Mouse (Mus musculus) layer of hippocampus, postnatal 25 days (tissue): ENCODE measurements at regions not wholly inside any gene's neighbourhood (a gene's known extent, or its start where the extent isn't known, plus 50 kb on each side); places are given as distances from the start of the nearest gene placed in this dataset.
"Not testable (repeated sequence)": the region's sequence is repeated elsewhere in the genome, so short reads cannot be mapped to it uniquely, and the experiment has no call there.

Experiments used
- DNase-seq, 2 experiments: peaks; one replicate each; pipeline ENCODE4 v3.0.0; 2022; ENCODE audit warnings: mixed read lengths in 2 of 2, low spot score in 1 of 2; ENCODE audit errors: extremely low spot score in 1 of 2

- DNase-seq: peak; percentile 9 to 53
These were observed 164.3 kb downstream of the Sdhaf3 start for GRCm38 (mm10) chr6:7120136-7120535.

GRCm38 (mm10) chr6:7133042-7133441 lies 177.2 kb downstream of the Sdhaf3 start:
- no peak for DNase-seq

GRCm38 (mm10) chr6:7134062-7134461 lies 178.3 kb downstream of the Sdhaf3 start:
- DNase-seq: no peak

GRCm38 (mm10) chr6:7134888-7135287 lies 179.1 kb downstream of the Sdhaf3 start:
- DNase-seq: no peak

DNA sequence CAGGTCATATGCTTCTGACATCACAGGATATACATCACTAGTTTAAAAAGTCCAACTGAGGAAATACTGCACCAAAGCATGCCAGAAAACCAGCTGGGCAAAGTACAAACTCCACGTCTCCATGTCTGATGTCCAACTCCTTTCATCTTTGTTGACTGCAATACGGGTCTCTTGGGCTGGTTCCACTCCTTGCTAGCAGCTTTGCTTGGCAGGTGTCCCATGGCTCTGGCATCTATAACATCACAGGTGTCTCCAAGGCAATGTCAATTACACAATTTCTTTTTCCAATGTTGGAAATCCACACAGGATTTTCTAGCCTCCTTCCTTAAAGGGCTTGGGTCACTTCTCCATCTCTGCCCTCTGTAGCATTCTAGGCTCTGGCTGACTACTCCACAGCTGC lies 225.9 kb downstream of the Sdhaf3 start:
- no peak for DNase-seq

DNA sequence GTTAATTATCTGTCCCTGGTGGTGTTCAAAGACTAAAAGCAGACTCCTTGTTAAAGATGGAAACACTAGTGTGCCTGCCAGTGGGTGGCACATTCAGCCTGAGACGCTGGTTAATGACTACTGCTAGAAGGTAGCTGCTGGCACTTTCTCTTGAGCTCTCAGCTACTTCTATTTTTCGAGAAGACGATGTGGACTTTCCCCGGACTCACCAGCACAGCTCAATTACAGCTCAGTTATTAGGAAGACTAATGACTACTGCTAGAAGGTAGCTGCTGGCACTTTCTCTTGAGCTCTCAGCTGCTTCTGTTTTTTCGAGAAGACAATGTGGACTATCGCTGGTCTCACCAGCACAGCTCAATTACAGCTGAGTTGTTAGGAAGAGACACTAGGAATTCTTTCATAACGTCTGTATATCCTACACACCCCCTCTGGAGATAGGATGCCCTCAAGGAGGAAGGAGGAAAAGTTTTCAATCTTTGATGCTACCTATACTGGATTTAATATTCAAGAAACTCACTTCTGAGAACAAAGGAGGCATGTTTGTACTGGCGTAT lies 243.3 kb downstream of the Sdhaf3 start:
- no peak for DNase-seq

GRCm38 (mm10) chr6:7215880-7216279 lies 260.1 kb downstream of the Sdhaf3 start:
- DNase-seq: peak in 1 of 2 experiments; percentile 2

- no peak for DNase-seq
These were observed 296.5 kb downstream of the Sdhaf3 start for GRCm38 (mm10) chr6:7252286-7252685.

- no peak for DNase-seq
These were observed 277.2 kb upstream of the Tac1 start for GRCm38 (mm10) chr6:7277431-7277830.

DNA sequence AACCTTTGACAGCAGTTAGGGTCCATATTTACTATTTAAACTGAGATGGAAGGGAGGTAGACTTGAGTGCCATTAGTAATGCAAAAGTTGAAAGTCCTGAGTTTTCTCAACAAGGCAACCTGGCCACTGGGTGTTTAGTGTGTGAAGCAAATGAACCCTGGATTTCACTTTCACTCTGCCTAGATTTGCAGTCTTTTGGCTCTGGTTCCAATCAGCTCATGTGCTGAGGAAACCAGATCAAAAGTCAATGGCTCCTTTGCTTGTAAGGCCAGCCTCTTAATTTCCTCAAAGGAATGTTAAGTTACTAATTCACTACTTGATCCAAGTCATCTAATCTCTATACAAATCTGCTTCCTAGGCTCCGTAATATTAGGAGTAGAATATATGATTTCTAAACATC lies 247.7 kb upstream of the Tac1 start:
- DNase-seq: no peak

DNA sequence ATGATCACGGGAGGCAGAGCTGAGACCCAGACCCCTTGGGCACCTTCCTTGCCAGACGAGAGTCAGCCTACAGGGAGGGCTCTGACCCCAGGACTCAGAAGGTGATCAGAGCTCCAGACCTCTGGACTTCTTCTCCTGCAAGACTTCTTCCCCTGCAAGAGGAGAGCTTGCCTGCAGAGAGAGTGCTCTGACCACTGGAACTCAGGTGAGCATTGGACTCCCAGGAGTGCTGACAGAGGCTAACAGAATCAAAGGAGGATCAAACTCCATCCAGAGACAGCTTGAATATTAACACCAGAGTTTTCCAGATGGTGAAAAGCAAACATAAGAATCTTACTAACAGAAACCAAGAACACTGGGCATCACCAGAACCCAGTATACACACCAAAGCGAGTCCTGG lies 241.2 kb upstream of the Tac1 start:
- no peak for DNase-seq

DNA sequence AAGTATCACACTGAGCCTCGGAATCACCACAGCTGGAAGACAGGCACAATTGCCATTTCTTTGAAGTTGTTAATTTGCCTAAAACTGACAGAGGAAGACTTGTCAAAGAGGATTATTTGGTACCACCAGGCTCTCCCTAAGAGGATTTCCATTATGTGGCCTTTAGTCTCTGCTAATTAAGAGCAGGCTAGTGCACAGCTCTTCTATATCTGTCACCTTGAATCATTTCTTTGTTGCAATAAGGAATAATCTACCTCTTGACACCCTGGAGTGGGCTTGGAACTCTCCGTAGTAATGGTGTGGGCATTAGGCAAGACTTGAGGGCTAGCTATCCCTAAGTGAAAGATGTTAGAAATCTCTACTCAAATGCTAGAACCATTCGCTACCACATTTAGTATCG lies 227.7 kb upstream of the Tac1 start:
- no peak for DNase-seq

DNA sequence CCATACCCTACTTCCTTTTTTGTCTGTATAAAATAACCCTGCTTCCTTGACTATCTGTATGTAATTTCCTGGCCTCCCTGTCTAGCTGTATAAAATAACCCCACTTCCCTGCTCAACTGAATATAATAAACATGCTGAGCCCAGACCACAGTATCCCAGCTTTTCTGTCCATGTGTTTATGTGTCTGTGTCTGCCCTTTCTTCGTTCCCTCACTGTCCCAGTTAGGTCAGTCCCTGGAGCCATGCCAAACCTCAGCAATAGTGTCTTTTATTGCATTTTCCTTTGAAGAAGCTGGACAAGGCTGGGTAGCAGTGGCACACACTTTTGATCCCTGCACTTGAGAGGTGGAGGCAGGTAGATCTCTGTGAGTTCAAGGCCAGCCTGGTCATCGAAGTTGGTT lies 198.0 kb upstream of the Tac1 start:
- no peak for DNase-seq

- no peak for DNase-seq
These were observed 187.5 kb upstream of the Tac1 start for GRCm38 (mm10) chr6:7367166-7367565.

DNA sequence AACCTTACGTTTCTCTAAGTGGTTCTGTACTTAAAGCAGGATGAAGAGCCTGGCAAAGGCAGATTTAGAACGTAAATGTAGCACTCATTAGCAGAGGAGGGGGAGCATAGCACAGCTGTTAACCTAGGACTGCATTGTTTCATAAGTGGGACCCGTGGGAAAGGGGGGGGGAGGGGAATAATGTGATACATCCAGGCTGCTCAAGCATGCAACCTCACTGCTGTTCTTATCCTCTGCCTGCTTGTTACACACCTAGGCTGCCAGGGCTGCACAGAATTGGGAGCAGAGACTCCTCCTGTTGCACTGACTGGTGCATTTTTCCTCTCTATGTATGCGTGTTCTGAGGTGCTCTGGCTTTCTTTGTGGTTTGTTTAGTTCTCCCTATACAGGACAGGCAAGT lies 180.1 kb upstream of the Tac1 start:
- no peak for DNase-seq

DNA sequence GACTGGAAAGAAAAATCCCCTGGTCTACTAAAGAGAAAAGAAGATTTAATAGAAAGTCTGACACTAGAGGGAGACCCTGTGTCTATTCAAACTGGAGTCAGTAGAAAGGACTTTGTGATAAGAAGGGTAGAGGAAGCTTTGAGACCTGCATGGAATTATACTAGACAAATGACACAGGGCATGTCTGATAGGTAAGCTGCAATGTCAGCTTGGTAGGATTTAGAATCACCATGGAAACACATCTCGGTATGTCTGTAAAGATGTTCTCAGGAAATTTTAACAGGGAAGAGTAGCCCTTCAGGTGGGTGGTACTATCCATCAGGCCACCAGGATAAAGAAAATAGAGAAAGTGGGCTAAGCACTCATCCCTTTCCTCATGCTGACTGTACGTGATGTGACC lies 178.8 kb upstream of the Tac1 start:
- no peak for DNase-seq

- no peak for DNase-seq
These were observed 176.0 kb upstream of the Tac1 start for GRCm38 (mm10) chr6:7378651-7379050.

DNA sequence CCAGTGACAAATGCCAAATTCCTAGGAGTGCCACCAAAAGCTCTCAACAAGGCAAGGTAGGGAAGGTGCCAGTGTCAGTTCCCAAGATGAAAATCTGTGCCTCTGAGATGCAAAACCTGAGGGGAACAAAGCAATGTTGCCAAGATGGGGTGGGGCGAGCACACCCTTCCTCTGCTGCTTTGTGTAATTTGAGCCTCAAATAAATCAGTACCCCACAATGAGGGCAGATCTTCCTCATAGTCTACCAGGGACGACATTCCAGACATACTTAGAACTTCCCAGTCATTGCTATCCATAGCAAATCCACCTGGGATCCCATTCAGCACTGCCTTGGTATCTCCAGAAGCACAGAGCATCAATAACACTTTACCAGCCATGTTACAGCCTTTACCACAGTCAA lies 129.9 kb upstream of the Tac1 start:
- no peak for DNase-seq

DNA sequence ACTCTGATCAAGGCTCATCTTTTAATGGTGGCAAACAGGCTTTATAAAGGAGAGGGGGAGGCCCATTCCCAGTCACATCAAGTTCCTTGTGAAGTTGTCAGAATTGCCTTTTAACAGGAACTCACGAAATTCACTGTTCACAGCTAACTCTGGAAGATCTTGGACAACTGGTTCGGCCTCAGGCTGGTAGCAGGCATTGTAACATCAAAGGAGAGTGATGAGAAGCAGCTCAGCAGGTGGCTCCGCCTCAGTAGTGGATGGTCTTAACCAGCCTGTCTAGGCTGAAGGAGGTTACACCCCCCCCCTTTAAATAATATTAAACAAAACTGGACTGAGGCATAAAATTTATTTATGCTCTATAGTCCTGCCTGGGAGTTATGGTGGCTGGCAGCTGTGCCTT lies 113.0 kb upstream of the Tac1 start:
- no peak for DNase-seq

GRCm38 (mm10) chr6:7442286-7442685 lies 112.4 kb upstream of the Tac1 start:
- DNase-seq: not testable (repeated sequence)

- no peak for DNase-seq
These were observed 98.8 kb upstream of the Tac1 start for GRCm38 (mm10) chr6:7455881-7456280.

- DNase-seq: no peak
These were observed 90.8 kb upstream of the Tac1 start for GRCm38 (mm10) chr6:7463896-7464295.

DNA sequence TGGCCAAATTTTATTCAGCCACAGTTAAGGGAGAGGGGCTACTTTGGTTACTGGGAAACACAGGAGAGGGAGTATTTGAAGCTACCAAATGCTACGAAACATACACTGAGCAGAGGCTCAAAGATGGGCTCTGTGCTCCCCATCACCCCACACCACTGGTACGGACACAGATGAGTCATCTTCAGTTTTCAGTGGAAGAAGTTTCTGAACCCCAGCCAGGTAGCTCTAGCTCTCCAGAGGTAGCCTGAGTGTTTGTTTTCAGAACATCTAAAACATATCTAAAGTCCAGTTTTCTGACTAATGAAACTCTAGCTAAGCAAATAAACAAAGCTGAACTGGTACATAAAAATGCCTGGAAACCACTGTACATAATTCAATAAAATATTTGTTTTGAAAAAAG lies 90.3 kb upstream of the Tac1 start:
- no peak for DNase-seq
